Mouse (Mus musculus): ENCODE data around the gene Speer2. TPM values are rescaled to one million over a fixed set of nuclear protein-coding genes. Genes with fewer than 3 reads are reported as not detected.

The Speer2 gene
- polyA plus RNA-seq (2012), result not detected in 2 replicates

GRCm38 (mm10) chr16:69863644-69864043, at the start of gene Speer2:
Speer2 (minus strand) TSS chr16:69863744.

